ENCODE assay signal across 9 mouse cellular contexts in genomic region chr3:51195321-51195720, GRCm38 (mm10). TPM values are rescaled to one million over a fixed set of nuclear protein-coding genes. Genes with fewer than 3 reads are reported as not detected.
DNase-seq lines count a peak whose midpoint lies in the region; ATAC-seq and TF ChIP-seq lines count a peak whose summit lies in the region.
"Had no signal": no experiment of that assay in that cellular context is flagged by ENCODE, and none has a peak within 500 bp of the region (broad histone marks: within the 10 kb centered on the region; RNA-seq: fewer than 3 reads in every experiment).

No protein-coding gene starts in this region.

- H3K4me2 ChIP-seq in kidney, embryonic 15.5 days: peak overlapping the region; percentile 34
- H3K4me2 ChIP-seq in liver, postnatal 0 days (ENCODE audit: low read depth, low read length): peak overlapping the region; percentile 6; the same call in 1 of the 2 replicates

- H3K4me1 ChIP-seq in kidney, embryonic 15.5 days: peaks cover 4% of the 10 kb centered on the region
- no peaks in the 10 kb centered on the region for H3K4me1 ChIP-seq in kidney, adult 2 months (ENCODE audit: control insufficient read depth, insufficient read depth, low read length)
- H3K4me1 ChIP-seq in liver, postnatal 0 days (ENCODE audit: insufficient read depth): peaks cover 15% of the 10 kb centered on the region
- peaks cover 34% of the 10 kb centered on the region for H3K4me1 ChIP-seq in olfactory bulb, adult 2 months (ENCODE audit: control insufficient read depth, insufficient read depth, low read length)

- ATAC-seq in kidney, embryonic 15.5 days (replicated peaks; ENCODE audit: low FRiP score): 0 out of 2 replicates have a peak, but pooled peaks have one; percentile 29
- peak; percentile 73 for ATAC-seq in liver, postnatal 0 days

- H3K4me3 ChIP-seq in kidney, embryonic 15.5 days (replicated peaks): no peak overlapping the region
- no peak overlapping the region for H3K4me3 ChIP-seq in kidney, adult 2 months (ENCODE audit: insufficient read depth, low read depth, low read length)
- H3K4me3 ChIP-seq in liver, postnatal 0 days (ENCODE audit: low read depth, low read length): no peak overlapping the region
- no peak overlapping the region for H3K4me3 ChIP-seq in olfactory bulb, adult 2 months (ENCODE audit: insufficient read depth, low read depth, low read length)

- TF ChIP-seq EP300 in liver, postnatal 0 days (IDR thresholded peaks at IDR 0.05; ENCODE audit: low read depth): no peak

- no peaks in the 10 kb centered on the region for H3K27me3 ChIP-seq in kidney, embryonic 15.5 days
- no peaks in the 10 kb centered on the region for H3K27me3 ChIP-seq in kidney, adult 2 months (replicated peaks; ENCODE audit: control insufficient read depth, insufficient read depth, low read length)
- H3K27me3 ChIP-seq in liver, postnatal 0 days (ENCODE audit: insufficient read depth, low read length): no peaks in the 10 kb centered on the region

- H3K36me3 ChIP-seq in kidney, embryonic 15.5 days: no peaks in the 10 kb centered on the region
- no peaks in the 10 kb centered on the region for H3K36me3 ChIP-seq in kidney, adult 2 months (ENCODE audit: control insufficient read depth, insufficient read depth, low read length)
- no peaks in the 10 kb centered on the region for H3K36me3 ChIP-seq in liver, postnatal 0 days (replicated peaks; ENCODE audit: insufficient read depth, low read length)
- H3K36me3 ChIP-seq: G1E had no signal

- no peak for DNase-seq in kidney, adult 2 months
- peak; percentile 42 for DNase-seq in c-Kit-positive CD71-positive TER-119-positive erythroid progenitor cells, embryonic 14.5 days (ENCODE audit: low spot score)
- peak; percentile 77 to 85 for DNase-seq in heart, adult 18-20 months
- DNase-seq in kidney, postnatal 36 days: peak; percentile 32 to 38
- DNase-seq in liver, postnatal 0 days: peak; percentile 46
- DNase-seq in yolk sac, embryonic 10.5 days (ENCODE audit: low spot score): no peak

- 40% methylated on average over 8 of the region's 8 CpGs for WGBS in kidney, embryonic 15.5 days
- 36% methylated on average over 8 of the region's 8 CpGs for WGBS in kidney, adult 2 months
- 30% methylated on average over 8 of the region's 8 CpGs for WGBS in liver, postnatal 0 days (ENCODE audit: insufficient replicate concordance)
- WGBS in olfactory bulb, adult 2 months: 2% methylated on average over 8 of the region's 8 CpGs

- no peak overlapping the region for H3K9ac ChIP-seq in kidney, embryonic 15.5 days
- no peak overlapping the region for H3K9ac ChIP-seq in liver, postnatal 0 days (replicated peaks)

- no peak for TF ChIP-seq CTCF in kidney, adult 2 months (conservative IDR thresholded peaks at IDR 0.05; ENCODE audit: insufficient read depth, insufficient read length, low read depth, low read length)
- no peak for TF ChIP-seq CTCF in liver, postnatal 0 days (IDR thresholded peaks at IDR 0.05; ENCODE audit: low read depth)
- no peak for TF ChIP-seq CTCF in olfactory bulb, adult 2 months (IDR thresholded peaks at IDR 0.05; ENCODE audit: insufficient read depth, low read depth, low read length)

- no peaks in the 10 kb centered on the region for H3K9me3 ChIP-seq in kidney, embryonic 15.5 days (replicated peaks)
- H3K9me3 ChIP-seq in liver, postnatal 0 days (ENCODE audit: low read length): peaks cover 4% of the 10 kb centered on the region; the same call in 1 of the 2 replicates

- no peak for TF ChIP-seq POLR2A in kidney, adult 2 months (IDR thresholded peaks at IDR 0.05; ENCODE audit: low read depth, low read length)
- no peak for TF ChIP-seq POLR2A in olfactory bulb, adult 2 months (IDR thresholded peaks at IDR 0.05; ENCODE audit: insufficient read depth, low read depth, low read length)

- no peak overlapping the region for H3K27ac ChIP-seq in kidney, embryonic 15.5 days
- H3K27ac ChIP-seq in kidney, adult 2 months (ENCODE audit: insufficient read depth, low read depth, low read length): no peak overlapping the region
- H3K27ac ChIP-seq in liver, postnatal 0 days (ENCODE audit: low read depth): no peak overlapping the region
- H3K27ac ChIP-seq in olfactory bulb, adult 2 months (ENCODE audit: insufficient read depth, low read depth, low read length): peak overlapping the region; percentile 71

RNA-seq across cellular contexts. Expression of gene Noct, which starts 28.9 kb away (rescaled TPM):
- polyA plus RNA-seq in kidney, embryonic 15.5 days (2015; fragmentation: Nextera tagmentation; extraction: Ambion mirVana): 8.5 and 8.8 TPM in 2 replicates
- 8.1 and 9.4 TPM in 2 replicates for polyA plus RNA-seq in kidney, adult 2 months (2012; rRNA removed)
- total RNA-seq in heart, adult 18-20 months (2021): 10 to 100 TPM; 42.3 to 52.1 TPM
- polyA plus RNA-seq in liver, postnatal 0 days (2015; fragmentation: Nextera tagmentation; extraction: Ambion mirVana): 8.5 and 11.4 TPM in 2 replicates
- polyA plus RNA-seq in olfactory bulb, adult 2 months (2012; ENCODE audit: insufficient read depth, insufficient read length, low replicate concordance, missing spikeins): not detected in 2 replicates

Comparison
In these comparisons a context has a peak if more than half of its experiments do, and no peak if none do; other contexts are left out.
1. DNase-seq: peak in c-Kit-positive CD71-positive TER-119-positive erythroid progenitor cells, embryonic 14.5 days (single experiment), heart, adult 18-20 months (2 of 2), kidney, postnatal 36 days (2 of 2) and liver, postnatal 0 days (single experiment); none in kidney, adult 2 months (single experiment) and yolk sac, embryonic 10.5 days (single experiment).